Comparison of ENCODE assay signal across 15 mouse cellular contexts in the genomic region with DNA sequence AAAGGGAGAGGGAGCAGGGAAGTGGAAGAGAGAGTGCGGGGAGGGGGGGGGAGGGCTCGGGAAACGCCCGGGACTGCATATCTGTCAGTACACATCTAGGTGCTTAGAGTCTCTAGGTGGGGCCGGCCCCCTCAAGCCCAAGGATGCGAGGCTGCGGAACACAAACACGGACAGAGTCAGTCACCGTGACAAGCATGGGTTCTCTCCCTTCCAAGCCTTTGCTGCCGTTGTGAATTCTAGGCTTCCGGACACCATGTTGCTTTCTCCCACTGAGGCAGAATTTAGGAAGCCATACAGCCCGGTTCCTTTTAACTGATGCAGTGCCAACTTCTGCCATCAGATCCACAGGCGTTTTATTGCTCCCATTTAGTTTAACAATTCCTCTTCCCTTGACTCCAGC.
DNase-seq lines count a peak whose midpoint lies in the region; ATAC-seq lines count a peak whose summit lies in the region.
"Had no signal": no experiment of that assay in that cellular context is flagged by ENCODE, and none has a peak within 500 bp of the region (broad histone marks: within the 10 kb centered on the region; RNA-seq: fewer than 3 reads in every experiment).

No protein-coding gene starts in this region.

- H3K27me3 ChIP-seq in hindbrain, embryonic 11.5 days (ENCODE audit: control insufficient read depth, insufficient read depth, low read length) = no peaks in the 10 kb centered on the region
- peaks cover 44% of the 10 kb centered on the region for H3K27me3 ChIP-seq in hindbrain, embryonic 10.5 days (ENCODE audit: insufficient read depth, poor library complexity, severe bottlenecking)
- peaks cover 33% of the 10 kb centered on the region for H3K27me3 ChIP-seq in forebrain, embryonic 12.5 days
- H3K27me3 ChIP-seq in forebrain, embryonic 16.5 days (replicated peaks; ENCODE audit: control insufficient read depth, insufficient read depth, low read length) = no peaks in the 10 kb centered on the region
- peaks cover 25% of the 10 kb centered on the region for H3K27me3 ChIP-seq in limb, embryonic 13.5 days
- H3K27me3 ChIP-seq in intestine, embryonic 16.5 days (replicated peaks; ENCODE audit: control insufficient read depth, insufficient read depth, low read length) = no peaks in the 10 kb centered on the region

- 32% methylated on average over 13 of the region's 13 CpGs for WGBS in hindbrain, embryonic 11.5 days
- 32% methylated on average over 13 of the region's 13 CpGs for WGBS in hindbrain, embryonic 10.5 days
- WGBS in forebrain, embryonic 12.5 days = 23% methylated on average over 13 of the region's 13 CpGs
- WGBS in forebrain, embryonic 16.5 days = 21% methylated on average over 13 of the region's 13 CpGs
- WGBS in limb, embryonic 13.5 days = 12% methylated on average over 13 of the region's 13 CpGs
- 31% methylated on average over 13 of the region's 13 CpGs for whole genome bisulfite sequencing in intestine, embryonic 16.5 days

- H3K4me3 ChIP-seq in hindbrain, embryonic 11.5 days (ENCODE audit: low read depth, low read length) = no peak overlapping the region
- no peak overlapping the region for H3K4me3 ChIP-seq in hindbrain, embryonic 10.5 days
- no peak overlapping the region for H3K4me3 ChIP-seq in forebrain, embryonic 12.5 days (replicated peaks)
- no peak overlapping the region for H3K4me3 ChIP-seq in forebrain, embryonic 16.5 days (replicated peaks; ENCODE audit: low read length)
- no peak overlapping the region for H3K4me3 ChIP-seq in limb, embryonic 13.5 days
- no peak overlapping the region for H3K4me3 ChIP-seq in intestine, embryonic 16.5 days (ENCODE audit: low read length)
- H3K4me3 ChIP-seq: embryonic facial prominence, embryonic 12.5 days had no signal

- H3K4me2 ChIP-seq in hindbrain, embryonic 11.5 days (replicated peaks; ENCODE audit: low read depth, low read length) = no peak overlapping the region
- H3K4me2 ChIP-seq in forebrain, embryonic 12.5 days = 0 out of 2 replicates have a peak overlapping the region, but pooled peaks have one; percentile 8
- peak overlapping the region; percentile 14; the same call in 1 of the 2 replicates for H3K4me2 ChIP-seq in forebrain, embryonic 16.5 days (ENCODE audit: low read length)
- peak overlapping the region; percentile 37 for H3K4me2 ChIP-seq in limb, embryonic 13.5 days (replicated peaks)
- no peak overlapping the region for H3K4me2 ChIP-seq in intestine, embryonic 16.5 days (ENCODE audit: low read depth, low read length)
- H3K4me2 ChIP-seq: embryonic facial prominence, embryonic 12.5 days; lung, embryonic 14.5 days had no signal

- no peak for ATAC-seq in hindbrain, embryonic 11.5 days (ENCODE audit: low FRiP score)
- ATAC-seq in forebrain, embryonic 12.5 days (ENCODE audit: low FRiP score) = no peak
- ATAC-seq in forebrain, embryonic 16.5 days = no peak
- no peak for ATAC-seq in limb, embryonic 13.5 days (ENCODE audit: low FRiP score, low read depth)
- ATAC-seq in intestine, embryonic 16.5 days = no peak

- H3K9ac ChIP-seq in hindbrain, embryonic 11.5 days (ENCODE audit: low read depth, low read length) = no peak overlapping the region
- H3K9ac ChIP-seq in forebrain, embryonic 12.5 days = no peak overlapping the region
- H3K9ac ChIP-seq in forebrain, embryonic 16.5 days (replicated peaks; ENCODE audit: low read depth, low read length) = 0 out of 2 replicates have a peak overlapping the region, but pooled peaks have one; percentile 9
- peak overlapping the region; percentile 8; the same call in 1 of the 2 replicates for H3K9ac ChIP-seq in limb, embryonic 13.5 days
- H3K9ac ChIP-seq in intestine, embryonic 16.5 days (ENCODE audit: low read depth, low read length) = no peak overlapping the region
- H3K9ac ChIP-seq: embryonic facial prominence, embryonic 12.5 days; lung, embryonic 14.5 days had no signal

- H3K4me1 ChIP-seq in hindbrain, embryonic 11.5 days (replicated peaks; ENCODE audit: control insufficient read depth, insufficient read depth, low read length) = peaks cover 11% of the 10 kb centered on the region
- H3K4me1 ChIP-seq in hindbrain, embryonic 10.5 days (replicated peaks) = peaks cover 56% of the 10 kb centered on the region
- H3K4me1 ChIP-seq in forebrain, embryonic 12.5 days = peaks cover 44% of the 10 kb centered on the region
- H3K4me1 ChIP-seq in forebrain, embryonic 16.5 days (replicated peaks; ENCODE audit: control insufficient read depth, insufficient read depth, low read length) = peaks cover 29% of the 10 kb centered on the region
- peaks cover 71% of the 10 kb centered on the region for H3K4me1 ChIP-seq in limb, embryonic 13.5 days
- peaks cover 41% of the 10 kb centered on the region for H3K4me1 ChIP-seq in intestine, embryonic 16.5 days (ENCODE audit: control insufficient read depth, insufficient read depth, low read length)

- no peaks in the 10 kb centered on the region for H3K36me3 ChIP-seq in hindbrain, embryonic 11.5 days (ENCODE audit: control insufficient read depth, insufficient read depth, low read length)
- no peaks in the 10 kb centered on the region for H3K36me3 ChIP-seq in hindbrain, embryonic 10.5 days
- no peaks in the 10 kb centered on the region for H3K36me3 ChIP-seq in forebrain, embryonic 12.5 days (replicated peaks)
- H3K36me3 ChIP-seq in forebrain, embryonic 16.5 days (ENCODE audit: control insufficient read depth, insufficient read depth) = no peaks in the 10 kb centered on the region
- H3K36me3 ChIP-seq in limb, embryonic 13.5 days = no peaks in the 10 kb centered on the region
- no peaks in the 10 kb centered on the region for H3K36me3 ChIP-seq in intestine, embryonic 16.5 days (ENCODE audit: control insufficient read depth, insufficient read depth, low read length)
- H3K36me3 ChIP-seq: embryonic facial prominence, embryonic 12.5 days had no signal

- DNase-seq in hindbrain, embryonic 11.5 days (ENCODE audit: low spot score) = peak; percentile 19
- DNase-seq in hindbrain, embryonic 10.5 days (ENCODE audit: low spot score) = no peak
- no peak for DNase-seq in Muller cell, postnatal 12 days (ENCODE audit: inconsistent ontology term)
- no peak for DNase-seq in spleen, postnatal 10 days (ENCODE audit: low spot score in 2 of 2)
- DNase-seq: adrenal gland, postnatal 14 days; cerebellum, postnatal 10 days; kidney, postnatal 10 days; layer of hippocampus, postnatal 36 days; lung, embryonic 14.5 days; right cerebral cortex, postnatal 25 days had no signal

- no peak overlapping the region for H3K27ac ChIP-seq in hindbrain, embryonic 11.5 days (ENCODE audit: low read depth, low read length)
- no peak overlapping the region for H3K27ac ChIP-seq in hindbrain, embryonic 10.5 days
- no peak overlapping the region for H3K27ac ChIP-seq in forebrain, embryonic 12.5 days
- no peak overlapping the region for H3K27ac ChIP-seq in forebrain, embryonic 16.5 days (ENCODE audit: low read length)
- H3K27ac ChIP-seq in limb, embryonic 13.5 days = no peak overlapping the region
- no peak overlapping the region for H3K27ac ChIP-seq in intestine, embryonic 16.5 days (ENCODE audit: low read length)
- H3K27ac ChIP-seq: embryonic facial prominence, embryonic 12.5 days had no signal

- no peaks in the 10 kb centered on the region for H3K9me3 ChIP-seq in hindbrain, embryonic 11.5 days (ENCODE audit: control insufficient read depth, low read length)
- no peaks in the 10 kb centered on the region for H3K9me3 ChIP-seq in hindbrain, embryonic 10.5 days
- no peaks in the 10 kb centered on the region for H3K9me3 ChIP-seq in forebrain, embryonic 12.5 days
- H3K9me3 ChIP-seq in forebrain, embryonic 16.5 days (ENCODE audit: control insufficient read depth, low read length) = no peaks in the 10 kb centered on the region
- H3K9me3 ChIP-seq in limb, embryonic 13.5 days = no peaks in the 10 kb centered on the region
- H3K9me3 ChIP-seq in intestine, embryonic 16.5 days (ENCODE audit: control insufficient read depth, low read length) = no peaks in the 10 kb centered on the region
- H3K9me3 ChIP-seq: embryonic facial prominence, embryonic 12.5 days had no signal

Comparison
In these comparisons a context has a peak if more than half of its experiments do, and no peak if none do; other contexts are left out.
1. H3K9ac ChIP-seq: peak in forebrain, embryonic 16.5 days (single experiment) and limb, embryonic 13.5 days (single experiment); none in hindbrain, embryonic 11.5 days (single experiment), forebrain, embryonic 12.5 days (single experiment) and intestine, embryonic 16.5 days (single experiment).
2. H3K4me2 ChIP-seq: peak in forebrain, embryonic 12.5 days (single experiment), forebrain, embryonic 16.5 days (single experiment) and limb, embryonic 13.5 days (single experiment); none in hindbrain, embryonic 11.5 days (single experiment) and intestine, embryonic 16.5 days (single experiment).